Mouse (Mus musculus): ENCODE measurements around the gene Rabep1.

DNA sequence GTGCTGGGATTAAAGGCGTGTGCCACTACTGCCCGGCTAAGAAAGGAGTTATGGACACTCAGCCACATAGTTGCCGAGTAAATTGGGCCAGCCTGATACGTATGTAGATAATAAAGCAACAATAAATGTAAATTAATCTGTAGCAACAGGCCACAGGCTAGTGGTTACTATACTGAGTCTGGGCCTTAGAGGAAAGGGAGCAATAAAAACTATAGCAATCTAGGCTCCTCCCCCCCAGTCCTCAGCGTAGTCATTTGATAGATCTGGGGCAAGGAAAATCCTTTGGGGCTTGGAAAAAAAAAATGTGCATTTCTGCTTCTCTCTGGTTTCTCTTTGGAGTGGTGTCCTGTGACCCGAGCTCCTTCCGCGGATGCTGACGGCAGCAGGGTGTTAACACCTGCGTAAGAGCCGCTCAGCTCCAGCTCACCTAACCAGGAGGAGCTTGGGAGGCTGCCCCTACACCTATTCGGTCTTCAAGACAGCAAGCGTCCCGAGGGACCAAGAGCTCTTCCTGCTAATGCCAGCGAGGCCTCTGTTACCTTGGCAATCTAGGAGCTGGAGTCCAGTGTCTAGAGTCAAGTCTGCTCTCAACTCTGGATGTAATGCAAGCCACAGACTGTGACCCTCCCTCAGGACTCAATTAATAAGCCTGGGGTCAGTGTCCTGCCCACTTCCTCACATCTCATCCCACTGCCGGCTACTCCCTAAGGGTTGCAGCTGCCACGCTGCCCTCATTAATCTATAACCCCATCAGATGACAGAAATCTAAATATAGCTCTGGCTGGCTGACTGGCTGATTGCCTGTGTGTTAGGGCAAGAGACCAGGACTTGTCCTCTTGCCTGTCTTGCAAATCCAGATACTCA lies 22.6 kb upstream of the Rabep1 start:
- TF ChIP-seq POLR2A (IDR thresholded peaks at IDR 0.05; ENCODE audit: extremely low read depth, insufficient read depth, low read length) = no peak
- no peak for TF ChIP-seq CTCF (IDR thresholded peaks at IDR 0.05; ENCODE audit: low read depth, low read length)
